Mouse (Mus musculus): ENCODE measurements around the gene Camk2n1. TPM values are rescaled to one million over a fixed set of nuclear protein-coding genes. Genes with fewer than 3 reads are reported as not detected.

The Camk2n1 gene
- total and polyA plus RNA-seq, 3 experiments: 0.10 TPM; not detected in 2

- Histone ChIP-seq H3K36me3 (ENCODE audit: control insufficient read depth in 1 of 2, insufficient read depth in 2 of 2, low read length in 2 of 2) (no peaks in the 10 kb centered on the region), H3K9ac (ENCODE audit: control insufficient read depth, low read depth, low read length, poor library complexity, severe bottlenecking) (no peak overlapping the region), H3K27me3 (ENCODE audit: control insufficient read depth in 1 of 2, insufficient read depth in 2 of 2, low read length in 2 of 2) (no peaks in the 10 kb centered on the region), H3K79me2 (ENCODE audit: control insufficient read depth, insufficient read depth, low read length, poor library complexity) (no peaks in the 10 kb centered on the region), H3K9me3 (replicated peaks; ENCODE audit: insufficient read depth, low read length) (no peaks in the 10 kb centered on the region), H3K4me1 (ENCODE audit: control insufficient read depth in 1 of 2, insufficient read depth in 2 of 2, low read length in 2 of 2) (no peaks in the 10 kb centered on the region), H3K27ac (ENCODE audit: control insufficient read depth, low read depth, low read length) (no peak overlapping the region), H3K4me3 (ENCODE audit: control insufficient read depth in 1 of 2, insufficient read depth in 1 of 2, low read depth in 2 of 2, low read length in 2 of 2) (no peak overlapping the region)
- DNase-seq (ENCODE audit: low read depth, low spot score): no peak
- no peak for TF ChIP-seq E2F4 (IDR thresholded peaks at IDR 0.05; ENCODE audit: borderline replicate concordance, low read depth, low read length)
- no peak for TF ChIP-seq MAZ (IDR thresholded peaks at IDR 0.05; ENCODE audit: low read depth, low read length)
- TF ChIP-seq SMC3 (IDR thresholded peaks at IDR 0.05; ENCODE audit: low read depth, low read length): no peak
- TF ChIP-seq MYC (IDR thresholded peaks at IDR 0.05; ENCODE audit: low read depth, low read length): no peak
- TF ChIP-seq JUND (IDR thresholded peaks at IDR 0.05; ENCODE audit: low read depth, low read length): no peak
- no peak for TF ChIP-seq ELF1 (IDR thresholded peaks at IDR 0.05; ENCODE audit: low read depth, low read length)
- TF ChIP-seq POLR2A (IDR thresholded peaks at IDR 0.05; ENCODE audit: control insufficient read depth in 1 of 2, insufficient read depth in 1 of 2, low read depth in 1 of 2, low read length in 2 of 2, poor library complexity in 1 of 2): no peak
- TF ChIP-seq USF2 (IDR thresholded peaks at IDR 0.05; ENCODE audit: borderline replicate concordance in 1 of 2, insufficient read depth in 1 of 2, low read depth in 1 of 2, low read length in 2 of 2): no peak
- TF ChIP-seq EP300 (IDR thresholded peaks at IDR 0.05; ENCODE audit: low read depth in 1 of 2, low read length in 2 of 2): no peak
- no peak for TF ChIP-seq MYB (IDR thresholded peaks at IDR 0.05; ENCODE audit: low read depth, low read length)
- no peak for TF ChIP-seq ZNF384 (IDR thresholded peaks at IDR 0.05; ENCODE audit: low read depth, low read length)
- TF ChIP-seq CHD2 (IDR thresholded peaks at IDR 0.05; ENCODE audit: low read length): no peak
- TF ChIP-seq CHD1 (IDR thresholded peaks at IDR 0.05; ENCODE audit: low read depth, low read length): no peak
- TF ChIP-seq TAL1 (IDR thresholded peaks at IDR 0.05; ENCODE audit: low read length): no peak
- TF ChIP-seq GABPA (IDR thresholded peaks at IDR 0.05; ENCODE audit: low read depth, low read length): no peak
- TF ChIP-seq TBP (IDR thresholded peaks at IDR 0.05; ENCODE audit: low read depth, low read length): no peak
- no peak for TF ChIP-seq ZKSCAN1 (IDR thresholded peaks at IDR 0.05; ENCODE audit: low read depth, low read length)
- no peak for TF ChIP-seq BHLHE40 (IDR thresholded peaks at IDR 0.05; ENCODE audit: borderline replicate concordance, low read depth, low read length)
- no peak for TF ChIP-seq RAD21 (IDR thresholded peaks at IDR 0.05; ENCODE audit: low read depth, low read length)
Observed at GRCm38 (mm10) chr4:138479595-138479994, 25.5 kb downstream of the Camk2n1 start.

GRCm38 (mm10) chr4:138480962-138481361 lies 26.8 kb downstream of the Camk2n1 start:
- DNase-seq (ENCODE audit: low read depth, low spot score): no peak
- H3K36me3 ChIP-seq (ENCODE audit: control insufficient read depth in 1 of 2, insufficient read depth in 2 of 2, low read length in 2 of 2): no peaks in the 10 kb centered on the region
- no peak overlapping the region for H3K27ac ChIP-seq (ENCODE audit: control insufficient read depth, low read depth, low read length)
- H3K27me3 ChIP-seq (ENCODE audit: control insufficient read depth in 1 of 2, insufficient read depth in 2 of 2, low read length in 2 of 2): no peaks in the 10 kb centered on the region
- H3K9me3 ChIP-seq (replicated peaks; ENCODE audit: insufficient read depth, low read length): no peaks in the 10 kb centered on the region
- no peak overlapping the region for H3K9ac ChIP-seq (ENCODE audit: control insufficient read depth, low read depth, low read length, poor library complexity, severe bottlenecking)
- H3K4me1 ChIP-seq (ENCODE audit: control insufficient read depth in 1 of 2, insufficient read depth in 2 of 2, low read length in 2 of 2): no peaks in the 10 kb centered on the region
- no peak overlapping the region for H3K4me3 ChIP-seq (ENCODE audit: control insufficient read depth in 1 of 2, insufficient read depth in 1 of 2, low read depth in 2 of 2, low read length in 2 of 2)
- H3K79me2 ChIP-seq (ENCODE audit: control insufficient read depth, insufficient read depth, low read length, poor library complexity): no peaks in the 10 kb centered on the region
- TF ChIP-seq RCOR1 (IDR thresholded peaks at IDR 0.05; ENCODE audit: low read depth, low read length): no peak
- no peak for TF ChIP-seq ZMIZ1 (IDR thresholded peaks at IDR 0.05; ENCODE audit: low read depth, low read length)
- no peak for TF ChIP-seq MEF2A (IDR thresholded peaks at IDR 0.05; ENCODE audit: extremely low read depth, insufficient replicate concordance, low read depth, low read length, poor library complexity, severe bottlenecking)
- no peak for TF ChIP-seq MAX (IDR thresholded peaks at IDR 0.05; ENCODE audit: low read length)
- TF ChIP-seq CTCF (IDR thresholded peaks at IDR 0.05 in 2 of 3, conservative IDR thresholded peaks at IDR 0.05 in 1 of 3; ENCODE audit: control insufficient read depth in 1 of 3, insufficient read depth in 1 of 3, low read depth in 2 of 3, low read length in 3 of 3, poor library complexity in 1 of 3, severe bottlenecking in 1 of 3): no peak
- no peak for TF ChIP-seq SMC3 (IDR thresholded peaks at IDR 0.05; ENCODE audit: low read depth, low read length)
- no peak for TF ChIP-seq ZC3H11A (IDR thresholded peaks at IDR 0.05; ENCODE audit: low read depth, low read length)
- TF ChIP-seq POLR2AphosphoS5 (IDR thresholded peaks at IDR 0.05; ENCODE audit: borderline replicate concordance, low read depth, low read length): no peak
- no peak for TF ChIP-seq TBP (IDR thresholded peaks at IDR 0.05; ENCODE audit: low read depth, low read length)
